Mouse (Mus musculus) neural tube, embryonic 11.5 days (tissue): Measurements from ENCODE around the gene Slc29a4. TPM values are rescaled to one million over a fixed set of nuclear protein-coding genes. Genes with fewer than 3 reads are reported as not detected.

Experiments
- polyA plus RNA-seq: library from polyadenylated mRNA; unstranded; fragments of >200 nt; fragmentation: Nextera tagmentation; extraction: Ambion mirVana; gene quantifications from 2 replicates; pipeline ENCODE4 v1.2.1, GENCODE M21; 2014

The Slc29a4 gene
- polyA plus RNA-seq, 1 experiment from 2014 or later = 39.4 TPM

Other genes with a start within 250 kb of the Slc29a4 start
- gene Ap5z1, start 228.6 kb upstream of the Slc29a4 start, polyA plus RNA-seq = 11.7 and 12.0 TPM in 2 replicates
- gene Papolb, start 162.4 kb upstream of the Slc29a4 start, polyA plus RNA-seq = 0.22 and 0.32 TPM in 2 replicates
- gene Radil, start 141.4 kb upstream of the Slc29a4 start, polyA plus RNA-seq = 6.7 and 7.0 TPM in 2 replicates
- gene Mmd2, start 83.7 kb upstream of the Slc29a4 start, polyA plus RNA-seq = 5.0 and 5.7 TPM in 2 replicates
- gene Wipi2, start 64.8 kb upstream of the Slc29a4 start, polyA plus RNA-seq = 59.3 and 64.2 TPM in 2 replicates
- 32.5 and 34.7 TPM in 2 replicates for gene Tnrc18, start 125.2 kb downstream of the Slc29a4 start, polyA plus RNA-seq
- 12.2 and 13.7 TPM in 2 replicates for gene Fbxl18, start 202.9 kb downstream of the Slc29a4 start, polyA plus RNA-seq
- gene Actb, start 214.2 kb downstream of the Slc29a4 start, polyA plus RNA-seq = 15,839 and 16,684 TPM in 2 replicates